Mouse (Mus musculus) forebrain, embryonic 11.5 days (tissue): Measurements from ENCODE around the gene Cacna2d3. TPM values are rescaled to one million over a fixed set of nuclear protein-coding genes. Genes with fewer than 3 reads are reported as not detected.

Experiments used
- ATAC-seq: fragments of 200-750 bp; cut with Nextera tagmentation; replicated peaks from 2 replicates; pipeline ENCODE4 v1.8.0; 2017; ENCODE audit warnings: moderate TSS enrichment; ENCODE audit not compliant: low FRiP score
- DNase-seq: peaks from one replicate; pipeline ENCODE4 v3.0.0-alpha.2; 2017; ENCODE audit warnings: low spot score
- H3K27ac ChIP-seq: fragments of 300-500 bp; sonication (generic); 2 replicates; pipeline ENCODE4 v1.5.1; 2014; ENCODE audit warnings: low read depth, low read length
- H3K27me3 ChIP-seq: fragments of 300-500 bp; sonication (generic); 2 replicates; pipeline ENCODE4 v1.6.1; 2014; ENCODE audit warnings: mild to moderate bottlenecking, low read length, mixed read lengths; ENCODE audit not compliant: control insufficient read depth, insufficient read depth
- H3K36me3 ChIP-seq: fragments of 300-500 bp; sonication (generic); 2 replicates; pipeline ENCODE4 v1.6.1; 2014; ENCODE audit warnings: mild to moderate bottlenecking, low read length, moderate library complexity, mixed read lengths; ENCODE audit not compliant: control insufficient read depth, insufficient read depth
- H3K4me1 ChIP-seq: fragments of 300-500 bp; sonication (generic); replicated peaks from 2 replicates; pipeline ENCODE4 v1.6.1; 2014; ENCODE audit warnings: low read length, mixed read lengths; ENCODE audit not compliant: control insufficient read depth, insufficient read depth
- H3K4me2 ChIP-seq: fragments of 300-500 bp; sonication (generic); 2 replicates; pipeline ENCODE4 v1.6.1; 2014; ENCODE audit warnings: low read depth, mild to moderate bottlenecking, low read length, moderate library complexity, mixed read lengths; ENCODE audit not compliant: severe bottlenecking
- H3K4me3 ChIP-seq: fragments of 300-500 bp; sonication (generic); 2 replicates; pipeline ENCODE4 v1.5.1; 2014; ENCODE audit warnings: low read depth, low read length
- H3K9ac ChIP-seq: fragments of 300-500 bp; sonication (generic); 2 replicates; pipeline ENCODE4 v1.6.1; 2014; ENCODE audit warnings: low read length
- H3K9me3 ChIP-seq: fragments of 300-500 bp; sonication (generic); 2 replicates; pipeline ENCODE4 v1.6.1; 2016; ENCODE audit warnings: low read length, mixed read lengths; ENCODE audit not compliant: control insufficient read depth
- WGBS: fragments of 180-500 bp; shearing (Covaris S2); extraction: QIAGEN DNeasy Blood & Tissue Kit; methylation state at CpG from one replicate; pipeline ENCODE4 v1.1.7; 2014; 5-methylcytosine and 5-hydroxymethylcytosine counted together
- polyA plus RNA-seq: library from polyadenylated mRNA; unstranded; fragments of >200 nt; fragmentation: Nextera tagmentation; extraction: Ambion mirVana; gene quantifications from 2 replicates; pipeline ENCODE4 v1.2.1, GENCODE M21; 2014

Cacna2d3 gene
- polyA plus RNA-seq, 1 experiment from 2014 or later, result 4.5 TPM

- no peak for ATAC-seq
- no peak for DNase-seq
Measured at GRCm38 (mm10) chr14:29227959-29228358, 493.7 kb downstream of the Cacna2d3 start.

GRCm38 (mm10) chr14:29225754-29226365, 495.8 kb downstream of the Cacna2d3 start:
- no peaks in the 10 kb centered on the region for H3K9me3 ChIP-seq
- ATAC-seq (no peak), DNase-seq (no peak)
- H3K27me3 ChIP-seq, result no peaks in the 10 kb centered on the region
- H3K27ac ChIP-seq, result no peak overlapping the region
- no peak overlapping the region for H3K4me3 ChIP-seq
- H3K9ac ChIP-seq, result no peak overlapping the region
- H3K4me1 ChIP-seq, result 0 out of 2 replicates have a peak, but pooled peaks cover 1% of the 10 kb centered on the region
- H3K36me3 ChIP-seq, result no peaks in the 10 kb centered on the region
- H3K4me2 ChIP-seq, result no peak overlapping the region
- 36% methylated on average over 2 of the region's 2 CpGs for WGBS

More at GRCm38 (mm10) chr14:29227959-29228358, 493.7 kb downstream of the Cacna2d3 start:
- WGBS, result 90% methylated on average over 2 of the region's 2 CpGs
- Histone ChIP-seq H3K4me2 (no peak overlapping the region), H3K9ac (no peak overlapping the region), H3K4me3 (no peak overlapping the region), H3K9me3 (no peaks in the 10 kb centered on the region), H3K4me1 (no peaks in the 10 kb centered on the region), H3K27me3 (no peaks in the 10 kb centered on the region), H3K36me3 (no peaks in the 10 kb centered on the region), H3K27ac (no peak overlapping the region)

- 95% methylated on average over 1 of the region's 1 CpGs for WGBS
Measured at GRCm38 (mm10) chr14:29223012-29223411, 498.7 kb downstream of the Cacna2d3 start.

GRCm38 (mm10) chr14:29222191-29222882, 499.3 kb downstream of the Cacna2d3 start:
- Histone ChIP-seq H3K27me3 (no peaks in the 10 kb centered on the region), H3K36me3 (no peaks in the 10 kb centered on the region), H3K9me3 (no peaks in the 10 kb centered on the region), H3K9ac (no peak overlapping the region), H3K27ac (no peak overlapping the region), H3K4me1 (0 out of 2 replicates have a peak, but pooled peaks cover 1% of the 10 kb centered on the region), H3K4me2 (no peak overlapping the region), H3K4me3 (no peak overlapping the region)
- ATAC-seq (no peak), DNase-seq (no peak)
- 80% methylated on average over 4 of the region's 4 CpGs for WGBS

More at GRCm38 (mm10) chr14:29223012-29223411, 498.7 kb downstream of the Cacna2d3 start:
- H3K4me3 ChIP-seq, result no peak overlapping the region
- no peaks in the 10 kb centered on the region for H3K27me3 ChIP-seq
- H3K36me3 ChIP-seq, result no peaks in the 10 kb centered on the region
- ATAC-seq (no peak), DNase-seq (no peak)
- no peak overlapping the region for H3K9ac ChIP-seq
- H3K9me3 ChIP-seq, result no peaks in the 10 kb centered on the region
- H3K4me2 ChIP-seq, result no peak overlapping the region
- no peak overlapping the region for H3K27ac ChIP-seq
- H3K4me1 ChIP-seq, result 0 out of 2 replicates have a peak, but pooled peaks cover 1% of the 10 kb centered on the region

- H3K27ac ChIP-seq, result no peak overlapping the region
- H3K27me3 ChIP-seq, result no peaks in the 10 kb centered on the region
- H3K9ac ChIP-seq, result no peak overlapping the region
- no peaks in the 10 kb centered on the region for H3K9me3 ChIP-seq
- H3K36me3 ChIP-seq, result no peaks in the 10 kb centered on the region
- H3K4me2 ChIP-seq, result no peak overlapping the region
- ATAC-seq (no peak), DNase-seq (no peak)
- no peak overlapping the region for H3K4me3 ChIP-seq
- H3K4me1 ChIP-seq, result no peaks in the 10 kb centered on the region
- 80% methylated on average over 1 of the region's 1 CpGs for WGBS
Measured at GRCm38 (mm10) chr14:29216106-29216505, 505.6 kb downstream of the Cacna2d3 start.

- no peak for ATAC-seq
- Histone ChIP-seq H3K9ac (no peak overlapping the region), H3K4me2 (no peak overlapping the region), H3K4me3 (no peak overlapping the region), H3K36me3 (no peaks in the 10 kb centered on the region), H3K27ac (no peak overlapping the region), H3K4me1 (no peaks in the 10 kb centered on the region), H3K9me3 (no peaks in the 10 kb centered on the region), H3K27me3 (no peaks in the 10 kb centered on the region)
- no peak for DNase-seq
- 36% methylated on average over 1 of the region's 1 CpGs for WGBS
Measured at GRCm38 (mm10) chr14:29204967-29205268, 516.7 kb downstream of the Cacna2d3 start.

GRCm38 (mm10) chr14:29204236-29204966, 517.3 kb downstream of the Cacna2d3 start:
- ATAC-seq, result no peak
- WGBS, result 66% methylated on average over 10 of the region's 10 CpGs
- no peaks in the 10 kb centered on the region for H3K4me1 ChIP-seq
- no peaks in the 10 kb centered on the region for H3K36me3 ChIP-seq
- DNase-seq, result no peak
- no peak overlapping the region for H3K9ac ChIP-seq
- no peaks in the 10 kb centered on the region for H3K9me3 ChIP-seq
- no peak overlapping the region for H3K4me2 ChIP-seq
- H3K4me3 ChIP-seq, result no peak overlapping the region
- no peak overlapping the region for H3K27ac ChIP-seq
- H3K27me3 ChIP-seq, result no peaks in the 10 kb centered on the region

- Histone ChIP-seq H3K27me3 (no peaks in the 10 kb centered on the region), H3K4me1 (no peaks in the 10 kb centered on the region), H3K4me2 (no peak overlapping the region), H3K36me3 (no peaks in the 10 kb centered on the region), H3K27ac (no peak overlapping the region), H3K4me3 (no peak overlapping the region), H3K9ac (no peak overlapping the region), H3K9me3 (no peaks in the 10 kb centered on the region)
- DNase-seq (no peak), ATAC-seq (no peak)
Measured at GRCm38 (mm10) chr14:29196171-29196570, 525.5 kb downstream of the Cacna2d3 start.
